Mouse (Mus musculus) hindbrain, embryonic 15.5 days (tissue): Measurements from ENCODE around the gene Crip1. TPM values are rescaled to one million over a fixed set of nuclear protein-coding genes. Genes with fewer than 3 reads are reported as not detected.

ENCODE experiments used
- ATAC-seq: fragments of 200-750 bp; cut with Nextera tagmentation; 2 replicates; pipeline ENCODE4 v1.8.0; 2017; ENCODE audit warnings: low read depth, moderate number of reproducible peaks, moderate TSS enrichment; ENCODE audit not compliant: low FRiP score
- H3K27ac ChIP-seq: fragments of 300-500 bp; sonication (generic); replicated peaks from 2 replicates; pipeline ENCODE4 v1.5.1; 2015; ENCODE audit warnings: mild to moderate bottlenecking, inconsistent platforms
- H3K27me3 ChIP-seq: fragments of 300-500 bp; sonication (generic); 2 replicates; pipeline ENCODE4 v1.6.1; 2015; ENCODE audit warnings: control low read depth, inconsistent platforms
- H3K36me3 ChIP-seq: fragments of 300-500 bp; sonication (generic); 2 replicates; pipeline ENCODE4 v1.6.1; 2015; ENCODE audit warnings: control low read depth, inconsistent platforms
- H3K4me1 ChIP-seq: fragments of 300-500 bp; sonication (generic); replicated peaks from 2 replicates; pipeline ENCODE4 v1.6.1; 2015; ENCODE audit warnings: control low read depth, inconsistent platforms
- H3K4me2 ChIP-seq: fragments of 300-500 bp; sonication (generic); 2 replicates; pipeline ENCODE4 v1.6.1; 2015; ENCODE audit warnings: moderate library complexity, mild to moderate bottlenecking, inconsistent platforms
- H3K4me3 ChIP-seq: fragments of 300-500 bp; sonication (generic); 2 replicates; pipeline ENCODE4 v1.5.1; 2015; ENCODE audit warnings: mild to moderate bottlenecking, inconsistent platforms
- H3K9ac ChIP-seq: fragments of 300-500 bp; sonication (generic); 2 replicates; pipeline ENCODE4 v1.6.1; 2015; ENCODE audit warnings: inconsistent platforms
- H3K9me3 ChIP-seq: fragments of 300-500 bp; sonication (generic); 2 replicates; pipeline ENCODE4 v1.6.1; 2016; ENCODE audit warnings: control low read depth, inconsistent platforms
- WGBS: fragments of 180-500 bp; shearing (Covaris S2); methylation state at CpG from one replicate; pipeline ENCODE4 v1.1.7; 2015; 5-methylcytosine and 5-hydroxymethylcytosine counted together
- polyA plus RNA-seq: library from polyadenylated mRNA; unstranded; fragments of >200 nt; fragmentation: Nextera tagmentation; extraction: Ambion mirVana; gene quantifications from 2 replicates; pipeline ENCODE4 v1.2.1, GENCODE M21; 2015

Crip1 gene
- polyA plus RNA-seq, 1 experiment from 2014 or later: 29.2 TPM

GRCm38 (mm10) chr12:113107431-113108124, 38.5 kb upstream of the Crip1 start:
- peaks cover 29% of the 10 kb centered on the region for H3K4me1 ChIP-seq
- no peaks in the 10 kb centered on the region for H3K9me3 ChIP-seq
- H3K36me3 ChIP-seq: no peaks in the 10 kb centered on the region
- H3K27ac ChIP-seq: no peak overlapping the region
- WGBS: 86% methylated on average over 4 of the region's 4 CpGs
- no peak overlapping the region for H3K9ac ChIP-seq
- H3K4me2 ChIP-seq: no peak overlapping the region
- no peak for ATAC-seq
- H3K4me3 ChIP-seq: no peak overlapping the region
- H3K27me3 ChIP-seq: no peaks in the 10 kb centered on the region

GRCm38 (mm10) chr12:113108528-113109283, 37.4 kb upstream of the Crip1 start:
- Histone ChIP-seq H3K4me3 (no peak overlapping the region), H3K9me3 (no peaks in the 10 kb centered on the region), H3K9ac (no peak overlapping the region), H3K27me3 (no peaks in the 10 kb centered on the region), H3K4me2 (no peak overlapping the region), H3K4me1 (peaks cover 21% of the 10 kb centered on the region), H3K36me3 (0 out of 2 replicates have a peak, but pooled peaks cover 4% of the 10 kb centered on the region), H3K27ac (no peak overlapping the region)
- WGBS: 88% methylated on average over 17 of the region's 17 CpGs
- no peak for ATAC-seq

GRCm38 (mm10) chr12:113109801-113110200, 36.3 kb upstream of the Crip1 start:
- Histone ChIP-seq H3K36me3 (peaks cover 12% of the 10 kb centered on the region), H3K4me2 (no peak overlapping the region), H3K27ac (no peak overlapping the region), H3K9me3 (no peaks in the 10 kb centered on the region), H3K9ac (no peak overlapping the region), H3K4me3 (no peak overlapping the region), H3K4me1 (peaks cover 17% of the 10 kb centered on the region), H3K27me3 (no peaks in the 10 kb centered on the region)
- ATAC-seq: no peak
- WGBS: 79% methylated on average over 10 of the region's 10 CpGs

- Histone ChIP-seq H3K27me3 (no peaks in the 10 kb centered on the region), H3K4me3 (no peak overlapping the region), H3K36me3 (peaks cover 29% of the 10 kb centered on the region), H3K9me3 (no peaks in the 10 kb centered on the region), H3K27ac (no peak overlapping the region), H3K4me1 (peaks cover 13% of the 10 kb centered on the region; the same call in 1 of the 2 replicates), H3K9ac (no peak overlapping the region), H3K4me2 (no peak overlapping the region)
- ATAC-seq: no peak
- WGBS: 92% methylated on average over 4 of the region's 4 CpGs
Measured at GRCm38 (mm10) chr12:113114141-113114540, 32.0 kb upstream of the Crip1 start.

GRCm38 (mm10) chr12:113114856-113115538, 31.1 kb upstream of the Crip1 start:
- peaks cover 9% of the 10 kb centered on the region; the same call in 1 of the 2 replicates for H3K4me1 ChIP-seq
- H3K4me2 ChIP-seq: no peak overlapping the region
- H3K27ac ChIP-seq: no peak overlapping the region
- peaks cover 29% of the 10 kb centered on the region for H3K36me3 ChIP-seq
- H3K9me3 ChIP-seq: no peaks in the 10 kb centered on the region
- H3K9ac ChIP-seq: no peak overlapping the region
- WGBS: 89% methylated on average over 16 of the region's 16 CpGs
- no peaks in the 10 kb centered on the region for H3K27me3 ChIP-seq
- ATAC-seq: no peak
- no peak overlapping the region for H3K4me3 ChIP-seq

GRCm38 (mm10) chr12:113119516-113120410, 26.4 kb upstream of the Crip1 start:
- H3K4me3 ChIP-seq: no peak overlapping the region
- H3K36me3 ChIP-seq: peaks cover 58% of the 10 kb centered on the region
- no peak overlapping the region for H3K27ac ChIP-seq
- 83% methylated on average over 20 of the region's 20 CpGs for WGBS
- H3K9ac ChIP-seq: no peak overlapping the region
- H3K4me2 ChIP-seq: no peak overlapping the region
- ATAC-seq: peak; percentile 71
- no peaks in the 10 kb centered on the region for H3K9me3 ChIP-seq
- H3K4me1 ChIP-seq: no peaks in the 10 kb centered on the region
- H3K27me3 ChIP-seq: no peaks in the 10 kb centered on the region

- ATAC-seq: no peak
- WGBS: 87% methylated on average over 6 of the region's 6 CpGs
- H3K27me3 ChIP-seq: no peaks in the 10 kb centered on the region
Measured at GRCm38 (mm10) chr12:113124726-113125125, 21.4 kb upstream of the Crip1 start.

GRCm38 (mm10) chr12:113130732-113131131, 15.4 kb upstream of the Crip1 start:
- ATAC-seq: no peak
- H3K9ac ChIP-seq: no peak overlapping the region
- no peak overlapping the region for H3K4me3 ChIP-seq
- H3K27ac ChIP-seq: no peak overlapping the region
- no peaks in the 10 kb centered on the region for H3K27me3 ChIP-seq
- no peaks in the 10 kb centered on the region for H3K9me3 ChIP-seq
- 96% methylated on average over 8 of the region's 8 CpGs for WGBS
- peaks cover 90% of the 10 kb centered on the region for H3K36me3 ChIP-seq
- H3K4me1 ChIP-seq: no peaks in the 10 kb centered on the region
- H3K4me2 ChIP-seq: no peak overlapping the region

More at GRCm38 (mm10) chr12:113124726-113125125, 21.4 kb upstream of the Crip1 start:
- no peak overlapping the region for H3K4me2 ChIP-seq
- no peaks in the 10 kb centered on the region for H3K9me3 ChIP-seq
- H3K27ac ChIP-seq: no peak overlapping the region
- no peak overlapping the region for H3K4me3 ChIP-seq
- H3K4me1 ChIP-seq: no peaks in the 10 kb centered on the region
- no peak overlapping the region for H3K9ac ChIP-seq
- H3K36me3 ChIP-seq: peaks cover 82% of the 10 kb centered on the region

GRCm38 (mm10) chr12:113131601-113132000, 14.5 kb upstream of the Crip1 start:
- no peaks in the 10 kb centered on the region for H3K27me3 ChIP-seq
- 98% methylated on average over 14 of the region's 14 CpGs for WGBS

GRCm38 (mm10) chr12:113132567-113132966, 13.5 kb upstream of the Crip1 start:
- Histone ChIP-seq H3K36me3 (peaks cover 94% of the 10 kb centered on the region), H3K4me3 (no peak overlapping the region), H3K4me1 (no peaks in the 10 kb centered on the region), H3K4me2 (no peak overlapping the region), H3K9me3 (no peaks in the 10 kb centered on the region), H3K27me3 (no peaks in the 10 kb centered on the region), H3K9ac (no peak overlapping the region), H3K27ac (no peak overlapping the region)
- no peak for ATAC-seq
- WGBS: 65% methylated on average over 2 of the region's 2 CpGs

More at GRCm38 (mm10) chr12:113131601-113132000, 14.5 kb upstream of the Crip1 start:
- H3K9me3 ChIP-seq: no peaks in the 10 kb centered on the region
- H3K9ac ChIP-seq: no peak overlapping the region
- H3K4me2 ChIP-seq: no peak overlapping the region
- H3K36me3 ChIP-seq: peaks cover 89% of the 10 kb centered on the region
- no peak for ATAC-seq
- H3K4me3 ChIP-seq: no peak overlapping the region
- H3K27ac ChIP-seq: no peak overlapping the region
- no peaks in the 10 kb centered on the region for H3K4me1 ChIP-seq

- WGBS: 89% methylated on average over 9 of the region's 9 CpGs
- H3K4me2 ChIP-seq: no peak overlapping the region
- no peaks in the 10 kb centered on the region for H3K27me3 ChIP-seq
- no peak overlapping the region for H3K27ac ChIP-seq
- peaks cover 93% of the 10 kb centered on the region for H3K36me3 ChIP-seq
- no peaks in the 10 kb centered on the region for H3K9me3 ChIP-seq
- H3K4me3 ChIP-seq: no peak overlapping the region
- H3K4me1 ChIP-seq: no peaks in the 10 kb centered on the region
- no peak overlapping the region for H3K9ac ChIP-seq
- no peak for ATAC-seq
Measured at GRCm38 (mm10) chr12:113133260-113133659, 12.9 kb upstream of the Crip1 start.
